Mouse (Mus musculus) T-helper 1 cell (primary cell): ENCODE measurements around the gene Tradd.
"Not testable (repeated sequence)": the region's sequence is repeated elsewhere in the genome, so short reads cannot be mapped to it uniquely, and the experiment has no call there.

Experiments
- in situ Hi-C: fragments of 300-600 bp; cut with MboI, MseI; formaldehyde crosslinking; loops from one replicate; pipeline ENCODE4 v1.15.1; 2025; ENCODE audit warnings: high pct_unique_total_duplicates

The Tradd gene

GRCm38 (mm10) chr8:105252680-105253537 lies 11.5 kb downstream of the Tradd start:
- in situ Hi-C loops: loop anchor here (25.0 kb wide), 1 partner anchor 616 kb away; the partner anchor contains the start of genes Ciao2b and Rrad

GRCm38 (mm10) chr8:105251954-105252353 lies 12.5 kb downstream of the Tradd start:
- in situ Hi-C loops: loop anchor here (25.0 kb wide), 1 partner anchor 615 kb away; the partner anchor contains the start of genes Ciao2b and Rrad

- in situ Hi-C loops: no loop called here
These were observed 23.4 kb downstream of the Tradd start for GRCm38 (mm10) chr8:105241016-105241415.

GRCm38 (mm10) chr8:105237442-105238142 lies 26.8 kb downstream of the Tradd start:
- in situ Hi-C loops: no loop called here

GRCm38 (mm10) chr8:105235206-105235605 lies 29.2 kb downstream of the Tradd start:
- in situ Hi-C loops: no loop called here

DNA sequence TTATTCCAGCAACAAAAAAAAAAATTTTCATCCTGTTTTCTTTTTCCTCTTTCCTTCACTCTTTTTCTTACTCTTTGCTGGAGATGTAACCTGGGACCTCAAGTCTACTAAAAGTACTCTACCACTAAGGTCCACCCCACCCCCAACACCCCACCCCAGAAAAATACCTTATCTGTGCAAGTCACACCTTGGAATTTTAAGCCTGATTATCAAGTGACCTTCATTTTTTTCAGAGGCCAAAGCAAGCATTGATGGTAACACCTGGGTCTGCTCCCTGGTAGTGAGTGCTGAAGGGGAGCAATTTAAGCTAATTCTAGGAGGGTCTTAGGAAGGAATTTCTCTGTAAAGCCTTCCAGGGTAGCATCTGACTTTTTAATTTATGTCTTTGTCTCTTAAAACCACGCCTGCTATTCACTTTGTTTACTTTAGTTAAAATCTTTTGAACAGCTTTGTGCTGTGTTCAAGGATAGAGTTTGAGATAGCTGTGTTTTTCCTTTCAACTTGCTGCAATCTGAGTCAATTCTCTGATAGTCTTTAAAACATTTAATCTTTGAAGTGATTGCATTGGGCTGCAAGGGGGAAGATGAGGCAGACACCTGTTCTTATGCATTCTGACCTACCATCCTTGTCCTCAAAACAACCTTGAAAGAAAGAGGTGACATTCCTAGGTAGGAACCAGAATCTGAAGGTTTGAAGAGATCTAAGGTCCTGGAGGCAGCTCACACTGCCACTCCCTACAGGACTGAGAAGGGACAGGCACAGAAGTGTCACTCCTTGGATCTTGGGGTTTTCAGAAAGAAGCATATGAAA lies 31.1 kb downstream of the Tradd start:
- in situ Hi-C loops: no loop called here

GRCm38 (mm10) chr8:105232321-105232693 lies 32.1 kb downstream of the Tradd start:
- in situ Hi-C loops: not testable (repeated sequence)

DNA sequence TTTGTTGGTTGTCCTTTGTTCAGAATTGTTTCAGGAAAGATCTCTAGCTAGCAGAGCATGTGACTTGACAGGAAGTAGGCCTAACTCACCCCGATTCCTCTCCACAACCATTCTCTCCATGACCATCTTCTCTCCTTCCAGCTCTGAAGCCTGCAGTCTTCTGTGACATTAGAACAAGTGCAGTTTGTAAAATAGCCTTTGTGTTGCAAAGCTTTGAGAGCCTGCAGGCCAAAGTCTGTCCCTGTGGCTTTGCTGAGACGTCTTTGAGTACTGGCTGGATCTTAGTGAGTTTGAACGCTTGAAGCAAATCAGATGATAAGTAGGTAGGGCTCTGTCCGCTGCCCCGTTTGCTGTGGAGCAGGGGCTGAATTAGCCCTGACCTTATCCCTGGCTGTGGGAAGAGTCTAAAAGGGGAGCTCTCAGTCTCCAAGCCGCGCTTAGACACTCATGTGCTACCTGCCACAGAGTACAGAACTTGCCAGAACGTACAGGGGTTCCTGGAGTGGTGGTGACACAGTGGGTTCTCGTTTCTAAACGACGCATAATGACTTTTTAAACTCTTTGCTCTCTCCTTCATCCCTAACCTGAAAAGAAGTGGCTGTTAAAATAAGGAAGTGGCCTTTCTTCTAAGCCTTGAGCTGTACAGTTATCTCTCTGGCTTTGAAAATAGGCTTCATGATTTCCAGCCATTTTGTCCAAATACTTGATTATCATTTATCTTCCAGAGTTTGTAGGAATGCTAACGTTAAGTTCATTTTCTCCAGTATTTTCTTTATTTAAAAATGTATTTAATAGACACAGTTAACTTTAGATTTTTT lies 32.7 kb downstream of the Tradd start:
- in situ Hi-C loops: no loop called here

- in situ Hi-C loops: loop anchor here (5.0 kb wide), 1 partner anchor 64 kb away; no protein-coding TSS in a partner anchor
These were observed 38.5 kb downstream of the Tradd start for GRCm38 (mm10) chr8:105225917-105226316.

- in situ Hi-C loops: loop anchor here (5.0 kb wide), 1 partner anchor 63 kb away; no protein-coding TSS in a partner anchor
These were observed 39.2 kb downstream of the Tradd start for GRCm38 (mm10) chr8:105225272-105225593.

DNA sequence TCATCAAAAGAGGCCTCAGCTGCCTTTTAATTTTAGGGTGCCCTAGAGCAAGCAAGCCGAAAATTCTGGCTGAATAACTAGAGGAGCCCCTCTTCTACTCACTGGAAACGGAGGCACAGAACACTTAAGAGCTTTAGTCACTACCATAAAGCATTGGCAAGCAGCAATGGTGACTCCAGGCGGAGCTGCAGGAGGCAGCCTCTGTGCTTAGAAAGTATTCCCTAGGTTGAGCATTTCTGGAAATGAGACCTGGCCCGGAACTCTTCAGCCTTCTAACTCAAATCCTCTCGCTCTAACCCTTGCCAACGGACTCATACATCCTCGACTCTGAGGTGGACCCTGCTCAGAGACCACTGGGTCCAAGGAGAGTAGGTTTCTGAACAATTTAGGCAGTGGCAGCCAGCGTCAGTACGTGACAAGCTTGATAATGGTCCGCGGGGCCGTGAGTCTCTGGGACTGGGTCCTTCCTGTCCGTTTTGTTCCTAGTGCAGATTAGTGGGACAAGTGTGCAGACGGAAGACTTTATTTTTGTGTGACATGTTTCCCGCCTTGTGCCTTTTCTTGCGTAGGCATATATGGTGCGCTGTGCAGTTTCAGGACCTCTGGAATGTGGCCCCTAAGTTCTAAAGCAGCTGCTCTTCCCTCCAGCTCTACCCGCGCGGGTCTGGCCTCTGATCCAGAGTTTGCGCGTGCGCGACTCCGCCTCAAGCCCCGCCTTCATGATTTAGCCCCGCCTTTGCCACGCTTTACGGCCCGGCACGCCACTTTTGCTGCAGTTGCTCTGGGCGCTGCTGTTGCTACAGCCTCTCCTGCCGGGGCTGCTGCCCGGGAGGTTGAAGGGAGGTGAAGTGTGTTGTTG lies 39.8 kb downstream of the Tradd start, which contains the start of gene D230025D16Rik:
Gene D230025D16Rik (plus strand): TSS at position 733 of the 859 bp plus-strand sequence.
- in situ Hi-C loops: loop anchor here (5.0 kb wide), 1 partner anchor 62 kb away; no protein-coding TSS in a partner anchor

DNA sequence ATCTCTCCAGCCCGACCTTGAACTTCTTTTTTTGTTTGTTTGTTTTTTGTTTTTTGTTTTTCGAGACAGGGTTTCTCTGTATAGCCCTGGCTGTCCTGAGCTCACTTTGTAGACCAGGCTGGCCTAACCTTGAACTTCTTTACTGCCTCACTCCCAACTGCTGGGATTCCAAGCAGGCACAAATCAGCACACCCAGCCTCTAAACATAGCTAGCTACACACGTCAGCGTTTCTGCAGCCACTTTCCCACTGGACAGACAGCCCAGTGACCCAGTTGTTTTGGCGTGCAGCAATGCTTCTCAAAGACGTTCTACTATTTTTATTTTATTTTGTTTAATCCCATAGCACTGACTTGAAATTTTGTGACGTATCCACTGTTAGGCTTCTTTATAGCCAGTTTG lies 40.6 kb downstream of the Tradd start:
- in situ Hi-C loops: no loop called here

DNA sequence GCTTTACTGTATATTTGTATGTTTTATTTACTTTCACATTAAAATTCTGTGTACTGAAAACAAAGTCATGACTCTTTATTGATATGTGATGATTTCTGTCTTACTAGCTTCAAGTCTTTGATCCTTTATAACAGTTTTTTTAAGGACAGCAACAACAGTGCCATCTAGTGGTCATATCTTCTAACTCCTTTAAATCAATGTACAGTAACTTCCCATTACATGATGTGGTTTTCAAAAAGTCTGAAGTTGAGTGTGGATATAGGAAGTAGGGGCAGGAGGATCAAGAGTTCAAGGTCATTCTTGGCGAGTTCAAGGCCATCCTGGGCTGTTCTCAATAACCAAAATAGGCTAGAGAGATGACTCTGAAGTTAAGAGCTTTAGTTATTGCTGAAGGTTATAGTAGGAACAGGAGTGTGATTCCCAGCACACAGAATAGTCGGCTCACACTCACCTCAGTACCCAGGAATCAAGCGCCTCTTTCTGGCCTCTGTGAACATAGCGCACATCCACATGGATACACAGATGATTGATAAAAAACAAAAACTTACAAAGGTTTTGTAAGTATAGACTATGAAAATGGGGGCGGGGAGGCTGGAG lies 46.4 kb downstream of the Tradd start:
- in situ Hi-C loops: no loop called here

DNA sequence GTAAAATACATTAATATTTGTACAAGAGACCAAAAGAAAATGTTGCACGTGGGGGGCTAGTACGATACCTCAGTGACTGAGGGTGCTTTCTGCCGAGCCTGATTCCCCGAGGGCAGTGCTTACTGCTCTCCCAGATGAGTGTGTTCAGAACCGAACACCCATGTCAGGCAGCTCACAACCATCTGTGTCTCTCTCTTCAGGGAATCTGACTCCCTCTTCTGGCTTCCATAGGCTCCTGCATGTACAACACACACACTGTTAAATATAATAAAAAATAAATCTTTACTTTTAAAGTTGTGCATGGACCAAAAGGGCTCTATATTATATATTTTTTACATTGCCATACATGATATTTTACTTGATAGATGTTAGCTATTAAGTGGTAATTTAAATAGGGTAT lies 50.3 kb downstream of the Tradd start:
- in situ Hi-C loops: no loop called here

- in situ Hi-C loops: no loop called here
These were observed 55.0 kb downstream of the Tradd start for GRCm38 (mm10) chr8:105209153-105210110.
